Mouse (Mus musculus) heart, embryonic 12.5 days (tissue): Measurements from ENCODE around the gene Jmy. TPM values are rescaled to one million over a fixed set of nuclear protein-coding genes. Genes with fewer than 3 reads are reported as not detected.
"Not testable (repeated sequence)": the region's sequence is repeated elsewhere in the genome, so short reads cannot be mapped to it uniquely, and the experiment has no call there.

Experiments used
- ATAC-seq: fragments of 200-750 bp; cut with Nextera tagmentation; 2 replicates; pipeline ENCODE4 v1.8.0; 2017; ENCODE audit warnings: moderate TSS enrichment, moderate library complexity; ENCODE audit not compliant: insufficient number of reproducible peaks, low FRiP score
- H3K27ac ChIP-seq: fragments of 300-500 bp; sonication (generic); 2 replicates; pipeline ENCODE4 v1.5.1; 2016; ENCODE audit warnings: mild to moderate bottlenecking, moderate library complexity; ENCODE audit not compliant: poor library complexity, severe bottlenecking
- H3K27me3 ChIP-seq: fragments of 300-500 bp; sonication (generic); replicated peaks from 2 replicates; pipeline ENCODE4 v1.6.1; 2016; ENCODE audit warnings: mild to moderate bottlenecking, moderate library complexity
- H3K36me3 ChIP-seq: fragments of 300-500 bp; sonication (generic); 2 replicates; pipeline ENCODE4 v1.6.1; 2016; ENCODE audit warnings: mild to moderate bottlenecking, moderate library complexity
- H3K4me1 ChIP-seq: fragments of 300-500 bp; sonication (generic); replicated peaks from 2 replicates; pipeline ENCODE4 v1.6.1; 2016; ENCODE audit warnings: mild to moderate bottlenecking
- H3K4me2 ChIP-seq: fragments of 300-500 bp; sonication (generic); 2 replicates; pipeline ENCODE4 v1.6.1; 2016; ENCODE audit warnings: mild to moderate bottlenecking, moderate library complexity
- H3K4me3 ChIP-seq: fragments of 300-500 bp; sonication (generic); 2 replicates; pipeline ENCODE4 v1.5.1; 2016; ENCODE audit warnings: mild to moderate bottlenecking
- H3K9ac ChIP-seq: fragments of 300-500 bp; sonication (generic); 2 replicates; pipeline ENCODE4 v1.6.1; 2016; ENCODE audit warnings: mild to moderate bottlenecking, moderate library complexity
- H3K9me3 ChIP-seq: fragments of 300-500 bp; sonication (generic); replicated peaks from 2 replicates; pipeline ENCODE4 v1.6.1; 2016; ENCODE audit warnings: mild to moderate bottlenecking, moderate library complexity
- WGBS: fragments of 180-500 bp; shearing (Covaris S2); methylation state at CpG from one replicate; pipeline ENCODE4 v1.1.7; 2016; 5-methylcytosine and 5-hydroxymethylcytosine counted together
- polyA plus RNA-seq: library from polyadenylated mRNA; unstranded; fragments of >200 nt; fragmentation: Nextera tagmentation; extraction: Ambion mirVana; gene quantifications from 2 replicates; pipeline ENCODE4 v1.2.1, GENCODE M21; 2016

The Jmy gene
- 8.6 and 9.1 TPM in 2 replicates for polyA plus RNA-seq

GRCm38 (mm10) chr13:93499167-93499972 is at the start of gene Jmy:
Jmy (minus strand) TSS chr13:93499808.
- peaks cover 14% of the 10 kb centered on the region for H3K4me1 ChIP-seq
- peak; percentile 95 for ATAC-seq
- no peaks in the 10 kb centered on the region for H3K9me3 ChIP-seq
- H3K27me3 ChIP-seq: no peaks in the 10 kb centered on the region
- WGBS: under 1% methylated on average over 103 of the region's 105 CpGs
- H3K27ac ChIP-seq: peak within 1 kb of the TSS; percentile 97
- H3K4me2 ChIP-seq: peak within 1 kb of the TSS; percentile 80
- H3K4me3 ChIP-seq: peak within 1 kb of the TSS; percentile 94
- H3K36me3 ChIP-seq: no peaks in the 10 kb centered on the region
- H3K9ac ChIP-seq: peak within 1 kb of the TSS; percentile 99

- no peaks in the 10 kb centered on the region for H3K27me3 ChIP-seq
- no peak overlapping the region for H3K9ac ChIP-seq
- no peak overlapping the region for H3K4me3 ChIP-seq
- no peak for ATAC-seq
- no peaks in the 10 kb centered on the region for H3K36me3 ChIP-seq
- H3K4me1 ChIP-seq: peaks cover 3% of the 10 kb centered on the region; the same call in 1 of the 2 replicates
- WGBS: 82% methylated on average over 5 of the region's 5 CpGs
- H3K4me2 ChIP-seq: no peak overlapping the region
- no peaks in the 10 kb centered on the region for H3K9me3 ChIP-seq
- H3K27ac ChIP-seq: no peak overlapping the region
Measured at GRCm38 (mm10) chr13:93547641-93548040, 48.0 kb upstream of the Jmy start.

GRCm38 (mm10) chr13:93546011-93546410 is 46.4 kb upstream of the Jmy start:
- Histone ChIP-seq H3K9ac (no peak overlapping the region), H3K27me3 (no peaks in the 10 kb centered on the region), H3K4me1 (peaks cover 3% of the 10 kb centered on the region; the same call in 1 of the 2 replicates), H3K27ac (no peak overlapping the region), H3K4me3 (no peak overlapping the region), H3K9me3 (no peaks in the 10 kb centered on the region), H3K36me3 (no peaks in the 10 kb centered on the region), H3K4me2 (no peak overlapping the region)
- ATAC-seq: no peak
- 58% methylated on average over 1 of the region's 1 CpGs for WGBS

GRCm38 (mm10) chr13:93544274-93544673 is 44.7 kb upstream of the Jmy start:
- Histone ChIP-seq H3K9me3 (no peaks in the 10 kb centered on the region), H3K27me3 (no peaks in the 10 kb centered on the region), H3K4me3 (no peak overlapping the region), H3K4me1 (peaks cover 3% of the 10 kb centered on the region; the same call in 1 of the 2 replicates), H3K4me2 (no peak overlapping the region), H3K36me3 (no peaks in the 10 kb centered on the region), H3K27ac (no peak overlapping the region), H3K9ac (no peak overlapping the region)
- ATAC-seq: no peak

- H3K4me3 ChIP-seq: no peak overlapping the region
- 83% methylated on average over 4 of the region's 4 CpGs for WGBS
- no peaks in the 10 kb centered on the region for H3K9me3 ChIP-seq
- no peaks in the 10 kb centered on the region for H3K27me3 ChIP-seq
- ATAC-seq: no peak
- no peak overlapping the region for H3K4me2 ChIP-seq
- no peak overlapping the region for H3K9ac ChIP-seq
- no peaks in the 10 kb centered on the region for H3K36me3 ChIP-seq
- no peak overlapping the region for H3K27ac ChIP-seq
- no peaks in the 10 kb centered on the region for H3K4me1 ChIP-seq
Measured at GRCm38 (mm10) chr13:93539311-93539710, 39.7 kb upstream of the Jmy start.

- Histone ChIP-seq H3K9ac (no peak overlapping the region), H3K27me3 (no peaks in the 10 kb centered on the region), H3K4me3 (no peak overlapping the region), H3K27ac (no peak overlapping the region), H3K4me1 (peaks cover 10% of the 10 kb centered on the region), H3K9me3 (no peaks in the 10 kb centered on the region), H3K4me2 (no peak overlapping the region), H3K36me3 (no peaks in the 10 kb centered on the region)
- ATAC-seq: no peak
- 69% methylated on average over 2 of the region's 2 CpGs for WGBS
Measured at GRCm38 (mm10) chr13:93518753-93519319, 19.2 kb upstream of the Jmy start.

GRCm38 (mm10) chr13:93517223-93517622 is 17.6 kb upstream of the Jmy start:
- Histone ChIP-seq H3K27ac (no peak overlapping the region), H3K36me3 (no peaks in the 10 kb centered on the region), H3K4me2 (no peak overlapping the region), H3K9me3 (no peaks in the 10 kb centered on the region), H3K9ac (no peak overlapping the region), H3K27me3 (no peaks in the 10 kb centered on the region), H3K4me3 (no peak overlapping the region), H3K4me1 (peaks cover 10% of the 10 kb centered on the region)
- ATAC-seq: no peak

- no peak overlapping the region for H3K9ac ChIP-seq
Measured at GRCm38 (mm10) chr13:93514000-93514795, 14.6 kb upstream of the Jmy start.

GRCm38 (mm10) chr13:93510447-93511180 is 11.0 kb upstream of the Jmy start:
- Histone ChIP-seq H3K27ac (no peak overlapping the region), H3K4me2 (no peak overlapping the region), H3K27me3 (no peaks in the 10 kb centered on the region), H3K36me3 (no peaks in the 10 kb centered on the region), H3K9me3 (no peaks in the 10 kb centered on the region), H3K4me3 (no peak overlapping the region), H3K9ac (no peak overlapping the region), H3K4me1 (no peaks in the 10 kb centered on the region)
- 57% methylated on average over 16 of the region's 16 CpGs for WGBS
- ATAC-seq: no peak

More at GRCm38 (mm10) chr13:93514000-93514795, 14.6 kb upstream of the Jmy start:
- no peaks in the 10 kb centered on the region for H3K27me3 ChIP-seq
- H3K27ac ChIP-seq: no peak overlapping the region
- WGBS: 77% methylated on average over 10 of the region's 10 CpGs
- H3K4me3 ChIP-seq: no peak overlapping the region
- no peak overlapping the region for H3K4me2 ChIP-seq
- ATAC-seq: no peak
- H3K4me1 ChIP-seq: peaks cover 10% of the 10 kb centered on the region
- no peaks in the 10 kb centered on the region for H3K36me3 ChIP-seq
- H3K9me3 ChIP-seq: no peaks in the 10 kb centered on the region

- H3K4me2 ChIP-seq, H3K4me1 ChIP-seq, H3K9me3 ChIP-seq, H3K9ac ChIP-seq, H3K36me3 ChIP-seq, H3K27me3 ChIP-seq, H3K4me3 ChIP-seq, H3K27ac ChIP-seq, ATAC-seq: not testable (repeated sequence)
- WGBS: 89% methylated on average over 5 of the region's 5 CpGs
Measured at GRCm38 (mm10) chr13:93506920-93507319, 7.3 kb upstream of the Jmy start.

GRCm38 (mm10) chr13:93501724-93502123 is 2.1 kb upstream of the Jmy start:
- peaks cover 6% of the 10 kb centered on the region for H3K4me1 ChIP-seq
- H3K9ac ChIP-seq: no peak overlapping the region
- no peaks in the 10 kb centered on the region for H3K27me3 ChIP-seq
- H3K4me2 ChIP-seq: no peak overlapping the region
- no peak overlapping the region for H3K27ac ChIP-seq
- WGBS: 48% methylated on average over 4 of the region's 4 CpGs
- H3K4me3 ChIP-seq: no peak overlapping the region
- H3K36me3 ChIP-seq: no peaks in the 10 kb centered on the region
- H3K9me3 ChIP-seq: no peaks in the 10 kb centered on the region
- no peak for ATAC-seq
